Mouse (Mus musculus): ENCODE data around the gene Gpr61. TPM values are rescaled to one million over a fixed set of nuclear protein-coding genes. Genes with fewer than 3 reads are reported as not detected.

The Gpr61 gene
- total RNA-seq, 2 experiments from 2014 or later = not detected

DNA sequence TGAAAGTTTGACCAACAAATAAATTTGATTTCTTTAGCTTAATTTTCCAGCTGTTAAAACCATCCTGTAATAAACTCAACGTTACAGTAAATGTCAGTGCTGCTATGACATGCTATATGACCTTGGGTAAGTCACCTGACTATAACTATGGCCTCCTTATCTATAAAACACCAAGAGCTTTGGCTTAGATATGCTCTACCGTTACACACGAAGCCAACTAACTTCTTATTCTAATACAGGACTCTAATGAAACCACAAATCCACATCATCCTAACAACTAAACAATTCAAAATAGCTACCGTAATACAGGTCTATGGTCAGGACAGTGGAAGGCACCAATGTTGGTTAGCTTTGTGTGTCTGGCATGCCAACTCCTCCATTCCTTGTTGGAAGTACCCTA, 24.9 kb downstream of the Gpr61 start:
- no peak for DNase-seq

DNA sequence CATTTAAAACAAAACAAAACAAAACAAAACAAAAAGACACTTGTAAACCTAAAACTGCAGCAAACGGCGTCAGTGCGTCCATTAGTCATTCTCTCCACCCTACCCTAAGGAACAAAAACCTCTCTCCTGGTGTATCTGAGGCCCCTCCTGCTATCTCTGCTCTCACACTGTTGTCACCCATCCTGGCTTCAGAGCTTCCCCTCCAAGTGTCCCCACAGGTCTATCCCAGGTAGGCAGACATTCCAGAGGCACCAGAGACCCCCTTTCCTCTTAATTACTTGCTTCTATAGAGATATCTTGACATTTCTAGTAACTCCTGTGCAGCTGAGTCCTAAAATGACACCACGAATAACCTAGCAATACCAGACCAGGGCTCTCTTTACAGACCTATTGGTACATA, 25.3 kb downstream of the Gpr61 start:
- no peak for DNase-seq

DNA sequence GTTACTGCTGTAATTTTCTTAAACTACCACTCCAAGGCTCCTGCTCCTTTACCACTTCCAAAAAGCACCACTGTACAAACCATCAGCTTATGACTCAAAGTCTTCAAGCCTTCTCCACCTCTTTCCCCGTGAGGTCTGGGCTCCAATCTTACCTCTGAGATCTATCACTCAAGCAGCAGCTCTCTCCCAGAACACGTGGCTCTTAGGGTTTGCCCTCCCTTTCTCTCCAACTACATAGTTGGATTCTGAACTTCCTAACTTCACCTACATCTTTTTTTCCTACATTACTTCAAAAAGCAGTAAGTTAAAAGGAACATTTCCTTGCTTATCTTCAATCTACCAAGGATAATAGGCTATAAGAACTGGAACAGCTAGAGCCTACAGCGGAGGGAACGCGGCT, 26.2 kb downstream of the Gpr61 start:
- DNase-seq = no peak

- no peak for DNase-seq
These were observed 28.4 kb downstream of the Gpr61 start for GRCm38 (mm10) chr3:108126327-108126726.

DNA sequence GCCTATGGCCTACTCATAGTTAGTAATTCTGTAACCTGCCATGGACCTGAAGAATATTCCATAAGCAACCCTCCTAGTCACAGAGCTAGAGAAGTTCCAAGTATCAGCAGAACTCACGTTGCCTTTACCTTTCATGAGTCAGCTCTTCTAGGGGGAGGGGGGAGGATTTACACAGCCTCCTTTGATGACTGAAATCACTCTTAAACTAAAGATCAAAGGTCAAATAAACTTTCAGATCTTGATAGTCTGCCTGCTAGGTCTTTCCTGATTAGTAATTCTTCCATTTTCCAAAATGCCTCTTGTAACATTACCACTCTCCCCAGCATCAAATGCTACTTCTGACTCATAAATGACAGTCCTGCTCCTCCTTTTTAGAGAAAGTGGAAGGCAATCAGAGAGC, 30.6 kb downstream of the Gpr61 start:
- no peak for DNase-seq

DNA sequence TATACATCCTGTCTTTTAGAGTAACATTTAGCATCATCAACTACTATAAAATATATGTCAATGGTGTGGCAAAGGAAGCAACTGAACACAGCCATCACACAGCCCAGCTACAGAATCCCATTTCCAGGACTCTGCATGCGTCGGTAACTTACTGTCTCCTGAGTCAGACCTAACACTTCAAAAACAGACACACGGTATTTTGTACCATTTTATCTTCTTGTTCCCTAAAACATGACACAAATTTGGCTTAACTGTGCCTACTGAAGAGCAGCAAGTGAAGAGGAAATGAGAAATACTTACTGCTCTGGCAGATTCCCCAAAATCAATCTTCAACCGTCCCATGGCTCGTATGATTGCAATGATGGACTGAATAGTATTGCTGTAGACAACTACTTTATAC, 31.4 kb downstream of the Gpr61 start:
- no peak for DNase-seq

GRCm38 (mm10) chr3:108121101-108121500, 33.6 kb downstream of the Gpr61 start:
- no peak for DNase-seq

DNA sequence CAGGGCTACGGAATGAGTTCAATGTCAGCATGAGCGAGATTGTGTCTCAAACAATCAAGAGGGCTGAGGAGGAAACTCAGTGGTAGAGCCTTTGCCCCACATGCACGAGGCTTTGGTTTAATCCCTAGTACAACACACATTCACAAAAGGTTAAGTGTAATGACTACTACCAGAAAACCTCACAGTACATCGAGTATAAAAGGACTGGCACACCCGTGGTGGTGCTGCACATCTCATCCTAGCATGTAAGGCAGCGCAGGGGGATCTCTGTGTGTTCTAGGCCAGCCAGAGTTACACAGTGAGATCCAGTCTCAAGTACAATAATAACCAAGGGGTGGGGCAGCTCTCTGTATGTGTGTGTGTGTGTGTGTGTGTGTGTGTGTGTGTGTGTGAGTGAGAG, 37.2 kb downstream of the Gpr61 start:
- DNase-seq = no peak

GRCm38 (mm10) chr3:108113591-108114289, 40.9 kb downstream of the Gpr61 start:
- DNase-seq = peak; percentile 35 to 50

DNA sequence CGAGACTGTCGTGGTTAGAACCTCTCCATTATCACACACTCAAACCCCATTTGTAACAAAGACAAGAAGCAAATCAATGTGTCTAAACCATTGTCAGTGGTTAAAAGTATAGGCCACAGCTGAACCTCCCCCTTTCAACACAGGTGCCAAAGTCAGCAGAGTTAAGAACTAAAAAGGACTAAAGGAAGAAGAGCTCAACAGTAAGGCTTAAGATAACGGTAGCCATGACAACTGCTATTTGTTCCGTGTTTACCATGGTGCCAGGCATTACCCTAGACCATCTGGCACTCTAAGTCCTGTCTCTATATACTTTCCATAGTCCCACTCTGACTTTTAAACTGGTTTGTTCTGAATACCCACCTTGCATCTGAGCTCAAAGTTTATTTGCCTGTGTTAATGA, 42.0 kb downstream of the Gpr61 start:
- DNase-seq = no peak

- DNase-seq = no peak
These were observed 42.4 kb downstream of the Gpr61 start for GRCm38 (mm10) chr3:108112246-108112645.

- DNase-seq = no peak
These were observed 43.4 kb downstream of the Gpr61 start for GRCm38 (mm10) chr3:108111320-108111719.

DNA sequence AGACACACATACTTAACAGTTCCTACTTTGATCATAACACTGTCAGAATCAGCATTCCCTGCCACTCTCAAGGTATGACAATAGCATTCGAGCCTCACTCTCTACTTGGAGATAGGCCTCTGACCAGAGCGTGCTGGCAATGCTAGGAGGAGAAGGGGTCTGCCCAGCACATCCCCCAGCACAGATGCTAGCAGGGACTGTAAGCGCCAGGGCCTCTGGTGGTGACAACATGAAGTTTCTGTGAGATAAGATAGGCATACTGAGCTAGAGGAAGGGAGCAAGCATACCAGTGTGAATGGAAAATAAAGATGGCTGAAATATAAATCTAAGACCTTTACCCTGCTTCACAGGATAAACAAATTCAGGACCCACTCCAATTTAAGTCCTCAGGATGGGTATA, 49.4 kb downstream of the Gpr61 start:
- no peak for DNase-seq

GRCm38 (mm10) chr3:108102075-108102474, 52.6 kb downstream of the Gpr61 start:
- no peak for DNase-seq

- DNase-seq = no peak
These were observed 53.1 kb downstream of the Gpr61 start for GRCm38 (mm10) chr3:108101594-108101993.

Other genes with a start within 250 kb of the Gpr61 start
- gene Gstm7, start 223.1 kb downstream of the Gpr61 start, total RNA-seq (2021) = 10 to 100 TPM; 69.7 to 92.0 TPM
- gene Gstm6, start 211.1 kb downstream of the Gpr61 start, total RNA-seq (2021) = 1 to 10 TPM; 4.3 to 4.9 TPM
- gene Gstm3, start 185.6 kb downstream of the Gpr61 start, total RNA-seq (2021) = not detected
- gene Gstm2, start 168.4 kb downstream of the Gpr61 start, total RNA-seq (2021) = 100 to 1,000 TPM; 204 to 244 TPM
- gene Gstm1, start 136.9 kb downstream of the Gpr61 start, total RNA-seq (2021) = 100 to 1,000 TPM; 296 to 418 TPM
- gene Gstm4, start 110.0 kb downstream of the Gpr61 start, total RNA-seq (2021) = 10 to 100 TPM; 12.8 to 15.6 TPM
- gene Ampd2, start 68.2 kb downstream of the Gpr61 start, total RNA-seq (2021) = 1 to 10 TPM; 4.6 to 5.8 TPM
- under 1 TPM in 1 of 2 experiments, not detected in 1; 0.18 TPM for gene Gnat2, start 62.1 kb downstream of the Gpr61 start, total RNA-seq (2021)
- 10 to 100 TPM; 18.9 to 19.7 TPM for gene Gnai3, start 8.7 kb downstream of the Gpr61 start, total RNA-seq (2021)
- 10 to 100 TPM; 18.2 to 19.4 TPM for gene Amigo1, start 31.5 kb upstream of the Gpr61 start, total RNA-seq (2021)
- gene Cyb561d1, start 46.3 kb upstream of the Gpr61 start, total RNA-seq (2021) = 1 to 10 TPM; 5.2 to 5.3 TPM
- 1 to 10 TPM; 2.2 to 2.6 TPM for gene Atxn7l2, start 56.1 kb upstream of the Gpr61 start, total RNA-seq (2021)
- gene Sypl2, start 71.8 kb upstream of the Gpr61 start, total RNA-seq (2021) = 1 to 10 TPM; 2.1 to 2.5 TPM
- 10 to 100 TPM; 55.0 to 59.5 TPM for gene Psma5, start 102.0 kb upstream of the Gpr61 start, total RNA-seq (2021)
- gene Sort1, start 129.2 kb upstream of the Gpr61 start, total RNA-seq (2021) = 10 to 100 TPM; 18.1 to 25.7 TPM
- 10 to 100 TPM; 49.7 to 55.1 TPM for gene Mybphl, start 210.0 kb upstream of the Gpr61 start, total RNA-seq (2021)
- gene Psrc1, start 229.0 kb upstream of the Gpr61 start, total RNA-seq (2021) = under 1 TPM in 1 of 2 experiments, not detected in 1; 0.33 TPM

Measured in heart, adult 18-20 months (tissue).